Mouse (Mus musculus) cerebellum, postnatal 10 days (tissue): ENCODE results near the gene Fasn.
A peak's percentile ranks its signal among the peaks of the same experiment; 100 is the strongest.
"Not testable (repeated sequence)": the region's sequence is repeated elsewhere in the genome, so short reads cannot be mapped to it uniquely, and the experiment has no call there.

Source experiments
- DNase-seq, 2 experiments: peaks; one replicate each; pipeline ENCODE4 v3.0.0; 2021; ENCODE audit warnings: mixed read lengths in 2 of 2

Fasn gene

DNA sequence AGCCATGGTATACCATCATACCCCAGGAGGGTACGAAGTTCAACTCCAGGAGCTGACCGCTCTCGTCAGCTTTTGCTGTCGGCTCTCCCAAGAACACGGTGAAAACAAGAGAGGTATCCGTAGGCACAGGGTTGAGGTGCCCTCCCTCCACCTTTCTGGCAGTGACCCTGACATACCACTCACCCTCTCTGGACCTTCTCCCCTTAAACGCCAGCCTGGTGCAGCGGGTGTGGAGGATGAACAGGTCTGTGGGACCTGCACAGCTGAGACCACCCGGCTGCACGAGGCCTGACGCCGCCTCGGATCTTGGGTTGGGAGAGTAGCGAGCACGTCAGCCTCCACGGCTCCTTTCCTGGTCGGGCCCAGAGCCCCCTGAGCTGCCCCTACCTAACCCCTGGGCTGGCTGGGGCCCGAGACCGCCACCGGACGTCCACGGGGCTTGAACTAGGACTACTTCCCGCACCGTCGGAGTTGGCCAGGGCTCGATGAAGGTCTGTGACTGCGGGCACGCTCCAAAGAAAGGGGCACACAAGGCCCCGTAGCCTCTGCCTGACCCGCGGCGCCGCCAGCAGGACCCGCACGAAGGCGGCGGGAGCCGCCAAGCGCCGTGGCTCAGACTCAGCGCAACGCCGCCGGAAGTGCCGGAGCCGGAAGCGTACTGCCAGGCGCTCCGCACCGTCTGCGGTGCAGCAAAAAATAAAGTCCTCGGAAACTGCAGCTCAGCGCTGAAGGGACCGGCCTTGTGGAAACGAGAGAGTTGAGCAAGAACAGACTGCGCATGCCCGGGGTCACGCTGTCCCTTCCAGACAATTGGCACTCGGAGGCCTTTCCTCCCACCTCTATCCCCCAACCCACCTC, 28.4 kb downstream of the Fasn start, which contains the start of gene Dus1l:
TSS of gene Dus1l (minus strand) at position 648 of the 858 bp plus-strand sequence.
- DNase-seq, result peak; percentile 98 to 99

DNA sequence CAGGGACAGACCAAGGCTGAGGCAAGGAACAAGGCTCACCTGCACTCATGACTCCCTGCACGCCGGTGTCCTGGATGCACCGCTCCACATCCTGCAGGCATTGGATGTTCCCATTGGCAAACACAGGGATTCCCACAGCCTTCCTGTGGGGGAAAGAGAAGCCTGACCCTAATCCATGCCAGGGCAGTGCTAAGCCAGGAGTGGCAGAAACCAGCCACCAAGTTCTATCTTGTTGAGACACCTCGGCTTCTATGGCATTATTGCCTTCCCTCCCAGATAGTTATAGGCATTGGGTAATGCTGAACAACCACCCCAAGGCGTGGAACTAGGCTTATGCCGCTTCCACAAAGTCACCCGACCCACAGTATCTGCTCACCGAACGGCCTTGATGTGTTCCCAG, 31.7 kb downstream of the Fasn start:
- no peak for DNase-seq

DNA sequence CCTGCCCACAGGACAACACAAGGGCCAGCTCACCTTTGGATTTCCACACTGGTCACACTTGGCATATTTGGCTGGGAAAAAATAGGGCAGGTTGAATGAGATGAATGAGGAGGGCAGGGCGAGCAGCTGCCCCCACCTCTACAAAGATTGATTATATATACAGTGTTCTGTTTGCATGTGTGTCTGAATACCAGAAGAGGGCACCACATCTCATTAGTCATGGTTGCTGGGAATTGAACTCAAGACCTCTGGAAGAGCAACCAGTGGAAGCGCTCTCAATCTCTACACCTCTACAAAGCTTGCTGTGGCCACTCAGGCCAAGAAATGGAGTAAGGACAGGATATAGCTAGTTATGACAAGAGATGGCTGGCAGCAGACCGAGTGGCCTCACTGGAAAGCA, 34.5 kb downstream of the Fasn start:
- no peak for DNase-seq

DNA sequence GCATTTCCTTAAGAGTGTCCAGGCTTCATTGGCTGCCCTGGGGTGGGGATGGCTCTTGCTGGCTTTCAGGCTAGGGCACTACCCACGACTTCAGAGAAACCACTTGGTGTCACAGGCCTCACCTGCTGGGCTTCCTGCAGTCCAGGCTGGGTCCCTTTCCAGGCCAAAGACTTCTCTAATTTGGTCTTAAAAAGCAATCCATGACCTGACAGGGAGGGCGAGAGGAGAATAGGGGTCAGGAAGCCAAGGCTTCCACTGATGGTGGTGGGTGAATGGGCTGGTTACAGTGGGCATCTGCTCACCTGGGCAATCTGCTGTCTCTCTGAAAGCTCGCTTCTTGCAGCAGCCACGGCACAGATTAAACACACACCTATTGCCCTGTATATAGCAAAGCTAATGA, 35.0 kb downstream of the Fasn start:
- no peak for DNase-seq

DNA sequence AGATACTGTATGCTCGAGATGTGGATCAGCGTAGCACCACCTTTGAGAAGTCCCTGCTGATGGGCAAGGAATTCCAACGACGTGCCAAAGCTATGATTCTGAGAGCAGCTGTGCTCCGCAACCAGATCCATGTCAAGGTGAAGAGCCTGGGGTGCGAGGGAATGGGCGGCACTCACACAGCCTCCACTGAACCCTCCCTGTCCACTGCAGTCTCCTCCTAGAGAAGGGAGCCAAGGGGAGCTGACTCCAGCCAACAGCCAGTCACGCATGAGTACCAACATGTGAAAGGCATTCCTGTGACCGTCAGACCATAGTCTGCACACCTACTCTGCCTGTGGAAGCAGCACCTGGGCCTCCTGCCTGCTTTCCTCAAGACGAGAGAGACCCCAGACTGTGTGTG, 35.9 kb downstream of the Fasn start:
- DNase-seq, result not testable (repeated sequence)

DNA sequence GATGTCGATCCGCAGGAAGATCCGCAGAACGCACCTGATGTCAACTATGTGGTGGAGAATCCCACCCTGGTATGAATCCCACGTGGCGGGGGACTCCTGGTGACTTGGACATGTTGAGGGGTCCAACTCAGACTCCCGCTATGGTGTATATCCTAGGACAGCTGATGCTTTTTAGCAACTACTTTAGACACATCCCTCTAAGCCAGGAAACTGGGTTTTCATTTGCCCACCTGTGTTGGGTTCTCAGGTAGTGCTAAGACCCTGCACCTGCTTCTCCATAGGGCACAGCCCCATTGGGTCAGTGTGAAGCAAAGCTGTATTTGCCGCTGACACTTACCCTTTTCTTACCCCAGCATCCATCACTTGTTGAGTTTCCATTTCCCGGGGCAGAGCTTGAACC, 39.2 kb downstream of the Fasn start:
- no peak for DNase-seq

DNA sequence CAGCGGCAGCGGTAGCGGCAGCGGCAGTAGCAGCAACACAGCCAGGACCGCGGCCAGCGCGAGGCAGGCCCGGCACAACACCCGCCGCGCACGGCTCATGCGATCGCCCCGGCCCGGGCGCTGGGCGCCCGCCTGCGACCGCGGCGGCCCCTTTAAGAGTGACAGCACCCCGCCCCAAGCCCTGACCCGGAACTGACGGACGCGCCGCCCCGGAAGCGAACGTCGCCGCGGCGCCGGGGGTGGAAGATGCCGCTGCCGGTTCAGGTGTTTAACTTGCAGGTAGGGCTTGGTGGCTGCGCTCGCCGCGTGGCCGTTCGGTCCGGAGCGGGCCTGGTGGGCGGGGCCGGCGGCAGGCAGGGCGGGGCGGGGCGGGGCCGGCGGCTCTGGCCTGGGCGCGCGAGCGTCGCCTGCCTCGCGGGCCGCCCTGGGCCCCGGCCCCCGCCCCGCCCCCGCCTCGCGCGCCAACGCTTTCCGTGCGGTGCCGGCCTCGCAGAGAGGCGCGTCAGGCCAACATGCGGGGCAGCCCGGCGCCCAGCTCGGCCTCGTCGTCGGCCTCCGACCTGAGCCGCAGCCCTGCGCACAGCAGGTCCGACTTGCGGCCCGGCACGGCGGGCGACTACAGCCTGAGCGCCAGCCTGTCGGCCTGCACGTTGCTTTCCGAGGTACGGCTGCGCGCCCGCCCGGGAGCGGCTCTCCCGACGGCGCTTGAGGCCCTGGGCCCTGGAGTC, 40.1 kb downstream of the Fasn start, which contains the start of the genes Rfng and Gps1:
TSS of gene Rfng (minus strand) at position 144 of the 728 bp plus-strand sequence.
TSS of gene Gps1 (plus strand) at position 209 of the 728 bp plus-strand sequence.
- DNase-seq, result peak; percentile 91

DNA sequence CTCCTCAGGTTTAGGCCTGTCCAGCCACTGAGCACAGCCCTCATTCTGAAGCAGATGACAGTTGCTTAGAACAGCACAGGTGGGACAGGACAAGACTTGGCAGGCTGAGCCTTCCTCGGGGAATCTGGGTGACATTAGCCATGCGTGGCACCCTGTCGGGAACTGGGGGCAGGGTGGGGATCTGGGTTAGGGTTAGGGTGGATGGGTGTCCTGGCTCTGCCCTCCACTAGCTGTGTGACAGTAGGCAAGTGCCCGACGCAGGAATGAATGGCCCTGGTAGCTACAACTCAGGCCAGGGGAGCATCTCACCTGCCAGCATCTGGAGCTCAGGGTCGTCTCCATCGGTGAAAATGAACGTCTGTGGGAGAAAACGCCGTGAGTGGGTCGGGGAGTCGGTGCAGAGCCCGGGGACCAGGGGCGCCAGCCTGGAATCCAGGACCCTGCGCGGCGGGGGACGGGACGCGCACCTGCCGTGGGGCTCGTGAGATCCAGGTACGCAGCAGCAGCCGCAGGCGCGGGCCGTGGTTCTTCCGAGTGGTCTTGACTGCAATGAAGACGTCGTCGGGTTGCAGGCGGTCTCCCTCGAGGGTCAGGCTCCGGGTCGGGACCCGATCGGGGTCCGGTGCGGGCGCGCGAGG, 40.8 kb downstream of the Fasn start:
- peak; percentile 46 to 54 for DNase-seq

DNA sequence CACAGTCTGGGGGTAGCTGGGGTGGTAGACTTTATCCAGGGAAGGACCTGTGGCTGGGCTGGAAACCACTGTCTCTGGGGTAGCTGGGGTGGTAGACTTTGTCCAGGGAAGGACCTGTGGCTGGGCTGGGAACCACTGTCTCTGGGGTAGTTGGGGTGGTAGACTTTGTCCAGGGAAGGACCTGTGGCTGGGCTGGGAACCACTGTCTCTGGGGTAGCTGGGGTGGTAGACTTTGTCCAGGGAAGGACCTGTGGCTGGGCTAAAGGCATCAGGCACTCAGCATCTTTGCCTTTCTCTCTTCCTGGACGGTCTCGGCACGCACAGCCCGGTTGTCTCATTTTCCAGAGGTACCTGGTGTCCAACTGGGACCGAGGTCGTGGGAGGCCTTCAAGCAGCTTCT, 43.0 kb downstream of the Fasn start:
- DNase-seq, result not testable (repeated sequence)

DNA sequence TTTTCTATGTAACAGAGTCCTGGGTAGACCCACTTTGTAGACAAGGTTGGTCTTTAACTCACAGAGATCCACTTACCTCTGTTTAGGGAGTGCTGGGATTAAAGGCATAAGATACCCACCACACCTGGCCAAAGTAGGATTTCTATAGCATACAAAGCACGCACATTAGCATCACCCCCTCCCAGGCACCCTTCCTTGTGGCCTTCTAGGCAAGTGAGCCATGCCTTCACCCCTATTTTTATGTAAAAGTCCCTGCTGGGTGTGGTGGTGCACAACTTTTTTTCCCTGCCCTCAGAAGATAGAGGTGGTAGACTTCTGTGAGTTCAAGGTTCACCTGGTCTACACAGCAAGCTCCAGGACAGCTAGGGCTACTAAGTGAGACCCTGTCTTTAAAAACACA, 44.5 kb downstream of the Fasn start:
- DNase-seq, result no peak

DNA sequence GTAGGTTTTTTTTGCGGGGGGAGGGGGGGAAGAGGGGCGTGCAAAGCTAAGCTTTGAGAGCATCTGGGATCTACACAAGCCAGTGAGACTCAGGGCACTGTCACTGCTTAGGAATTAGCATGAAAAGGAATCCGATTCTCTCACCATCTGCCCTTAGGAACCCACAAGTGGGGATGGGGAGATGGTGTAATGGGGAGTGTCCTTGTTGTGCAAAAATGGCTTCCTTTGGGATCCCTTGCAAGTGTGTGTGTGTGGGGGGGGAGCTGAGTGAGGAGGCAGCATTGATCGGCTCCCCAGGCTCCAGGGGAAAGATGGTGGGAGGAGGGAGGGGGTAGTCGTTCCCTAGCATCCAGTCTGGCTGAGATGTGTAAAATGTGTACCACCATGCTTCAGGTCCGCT, 47.2 kb downstream of the Fasn start:
- DNase-seq, result peak in 1 of 2 experiments; percentile 8

DNA sequence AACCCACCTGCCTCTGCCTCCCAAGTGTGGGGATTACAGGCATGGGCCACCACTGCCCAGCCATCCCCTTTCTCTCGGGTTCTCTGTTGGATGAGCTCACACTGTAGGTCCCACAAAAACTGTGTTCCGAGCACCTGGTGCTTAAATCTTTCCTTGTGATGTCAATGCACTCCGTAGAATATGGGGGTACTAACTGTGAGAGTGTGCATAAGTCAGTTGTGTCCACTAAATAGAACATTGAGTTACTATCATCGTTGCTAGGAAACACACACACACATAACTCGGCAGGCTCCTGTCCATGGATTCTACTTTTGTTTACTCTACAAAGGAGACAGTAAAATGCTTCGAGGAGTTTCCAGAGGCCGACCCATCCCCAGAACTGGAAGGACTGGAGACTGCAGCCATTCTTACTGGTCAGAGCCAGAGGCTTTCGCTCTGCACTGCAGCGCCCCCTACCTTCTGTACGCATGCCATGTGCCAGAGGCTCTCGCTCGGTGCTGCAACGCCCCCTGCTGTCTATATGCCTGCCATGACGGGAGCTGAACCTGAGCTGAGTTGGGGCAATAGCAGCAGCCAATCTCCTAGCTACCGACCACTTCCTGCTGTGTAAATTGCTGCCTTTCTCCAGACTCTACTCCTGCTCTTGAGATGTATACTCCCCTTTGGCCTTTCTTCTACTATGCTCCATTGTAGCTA, 48.4 kb downstream of the Fasn start:
- DNase-seq, result peak; percentile 99 to 100

DNA sequence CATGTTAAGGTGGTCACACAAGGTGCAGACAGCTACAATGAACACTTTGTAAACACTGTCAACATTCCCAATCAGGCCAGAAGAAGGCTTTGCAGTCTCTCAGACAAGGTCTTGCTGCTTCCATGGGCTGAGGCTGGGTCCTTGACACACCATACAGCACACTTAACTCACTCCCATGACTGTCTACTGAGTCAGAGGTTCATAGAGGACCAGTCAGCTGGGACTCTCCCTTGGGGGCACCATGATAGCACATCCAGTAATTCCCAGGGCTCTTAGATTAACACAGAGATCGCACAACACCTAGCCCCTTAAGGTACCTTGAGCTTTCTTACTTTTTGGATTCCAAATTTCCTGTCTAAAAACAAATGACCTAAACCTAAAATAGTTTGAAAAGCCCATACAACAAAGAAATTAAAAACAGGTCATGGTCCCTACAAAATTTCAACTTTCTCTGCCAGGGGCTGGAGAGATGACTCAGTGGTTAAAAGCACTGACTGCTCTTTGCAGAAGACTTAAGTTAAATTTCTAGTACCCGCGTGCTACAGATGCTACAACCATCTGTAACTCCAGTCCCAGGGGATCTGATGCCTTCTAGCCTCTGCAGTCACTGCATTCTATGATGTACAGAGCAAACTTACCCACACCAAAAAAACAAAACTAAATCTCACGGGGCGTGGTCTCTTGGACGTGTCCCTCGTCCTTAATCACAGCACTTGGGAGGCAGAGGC, 50.7 kb downstream of the Fasn start:
- no peak for DNase-seq

DNA sequence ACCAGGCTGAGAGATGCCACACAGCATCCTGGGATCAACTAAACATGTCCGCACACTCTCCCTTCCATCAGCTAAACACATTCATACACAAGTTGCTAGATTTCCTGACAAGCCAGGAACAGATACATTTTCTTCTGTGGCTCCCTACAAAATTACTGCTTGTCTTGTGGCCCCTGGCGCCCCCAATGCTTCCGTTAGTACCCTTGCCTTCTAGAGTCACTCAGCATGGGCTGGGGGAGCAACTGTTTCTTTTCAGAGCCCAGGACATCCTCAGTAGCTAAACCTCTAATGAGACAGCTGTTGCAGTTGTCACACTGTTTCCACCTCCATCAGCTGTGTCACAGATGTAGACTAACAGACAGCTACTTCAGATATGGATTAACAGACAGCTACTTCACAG, 51.6 kb downstream of the Fasn start:
- DNase-seq, result no peak

DNA sequence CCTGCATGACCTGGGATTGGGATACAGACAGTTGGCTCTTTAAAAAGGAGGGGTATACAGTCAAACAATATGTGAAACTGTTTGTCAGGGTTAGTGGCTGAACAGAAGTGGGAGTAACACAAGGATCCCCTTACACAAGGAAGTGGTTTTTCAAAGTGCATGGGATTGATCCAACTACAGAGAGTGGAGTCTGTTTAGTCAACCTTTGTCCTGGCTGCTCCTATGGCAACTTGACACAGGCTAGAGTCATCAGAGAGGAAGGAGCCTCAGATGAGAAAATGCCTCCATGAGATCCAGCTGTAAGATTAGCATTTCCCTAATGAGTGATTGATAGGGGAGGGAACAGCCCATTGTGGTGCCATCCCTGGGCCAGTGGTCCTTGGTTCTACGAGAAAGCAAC, 56.1 kb downstream of the Fasn start:
- no peak for DNase-seq

DNA sequence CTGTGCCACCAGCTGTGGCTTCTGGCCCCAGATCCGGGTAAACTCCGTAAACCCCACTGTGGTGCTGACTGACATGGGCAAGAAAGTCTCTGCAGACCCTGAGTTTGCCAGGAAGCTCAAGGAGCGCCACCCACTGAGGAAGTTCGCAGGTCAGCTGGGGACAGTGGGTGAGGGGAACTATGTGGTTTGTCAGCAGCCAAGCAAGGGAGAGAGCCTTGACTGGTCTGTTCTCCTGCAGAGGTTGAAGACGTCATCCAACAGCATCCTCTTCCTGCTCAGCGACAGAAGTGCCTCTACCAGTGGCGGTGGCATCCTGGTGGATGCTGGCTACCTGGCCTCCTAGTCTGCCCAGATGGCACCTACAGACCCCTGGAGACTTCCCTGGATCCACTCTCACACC, 57.3 kb downstream of the Fasn start:
- DNase-seq, result not testable (repeated sequence)

DNA sequence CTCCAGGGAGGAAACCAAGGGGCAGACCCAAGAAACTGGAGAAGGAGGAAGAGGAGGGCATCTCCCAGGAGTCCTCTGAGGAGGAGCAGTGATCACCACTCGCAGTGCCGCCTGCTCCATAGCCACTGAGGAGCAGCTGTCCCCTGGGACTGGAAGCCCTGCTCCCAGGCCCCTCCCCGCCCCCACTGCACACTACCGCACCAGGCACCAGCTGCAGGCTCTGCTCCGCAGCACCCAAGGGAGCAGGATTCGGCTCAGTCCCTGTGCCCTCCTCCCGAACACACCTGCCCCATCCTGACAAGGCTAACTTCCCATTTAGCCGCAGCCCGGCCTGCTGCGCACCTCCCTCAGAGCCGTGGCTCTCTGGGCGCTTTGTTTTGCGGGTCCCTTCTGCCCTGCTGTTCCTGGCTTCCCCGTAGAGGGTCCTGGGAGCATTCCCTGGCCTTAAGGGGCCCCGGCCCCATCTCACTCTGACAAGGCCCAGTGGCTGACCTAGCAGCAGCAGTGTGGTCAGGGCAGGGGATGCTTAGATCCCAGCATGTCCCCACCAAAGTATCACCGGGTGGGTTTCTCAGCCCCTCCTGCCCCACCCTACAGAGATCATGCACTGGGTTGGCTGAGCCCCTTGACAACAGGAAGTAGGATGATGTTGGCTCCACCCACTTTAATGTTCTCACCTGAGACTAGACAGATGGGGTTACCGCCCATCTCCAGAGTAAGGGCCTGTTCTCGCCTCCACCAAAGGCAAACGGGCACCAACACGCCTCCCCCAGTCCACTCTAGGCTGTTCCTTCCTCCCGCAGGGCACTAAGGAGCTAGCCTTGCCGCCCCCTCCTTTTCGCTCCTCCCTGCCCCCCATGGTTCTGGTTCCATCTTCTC, 61.0 kb downstream of the Fasn start:
- DNase-seq, result not testable (repeated sequence)

DNA sequence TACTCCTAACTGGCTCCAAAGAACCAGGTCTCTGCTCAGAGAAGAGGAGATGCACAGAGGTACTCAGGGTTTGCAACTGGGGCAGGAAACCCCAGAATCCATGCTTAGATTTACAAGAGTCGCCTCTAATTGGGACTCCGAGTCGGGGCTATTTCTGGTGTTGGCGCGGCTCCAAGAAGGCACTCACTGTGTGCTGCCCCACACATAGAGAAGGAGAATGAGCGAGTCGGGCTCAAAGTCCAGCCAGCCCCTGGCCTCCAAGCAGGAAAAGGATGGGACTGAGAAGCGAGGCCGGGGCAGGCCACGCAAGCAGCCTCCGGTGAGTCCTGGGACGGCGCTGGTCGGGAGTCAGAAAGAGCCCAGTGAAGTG, 61.7 kb downstream of the Fasn start, which contains the start of gene Hmga1b:
TSS of gene Hmga1b (plus strand) at position 123 of the 370 bp plus-strand sequence.
- DNase-seq, result not testable (repeated sequence)

DNA sequence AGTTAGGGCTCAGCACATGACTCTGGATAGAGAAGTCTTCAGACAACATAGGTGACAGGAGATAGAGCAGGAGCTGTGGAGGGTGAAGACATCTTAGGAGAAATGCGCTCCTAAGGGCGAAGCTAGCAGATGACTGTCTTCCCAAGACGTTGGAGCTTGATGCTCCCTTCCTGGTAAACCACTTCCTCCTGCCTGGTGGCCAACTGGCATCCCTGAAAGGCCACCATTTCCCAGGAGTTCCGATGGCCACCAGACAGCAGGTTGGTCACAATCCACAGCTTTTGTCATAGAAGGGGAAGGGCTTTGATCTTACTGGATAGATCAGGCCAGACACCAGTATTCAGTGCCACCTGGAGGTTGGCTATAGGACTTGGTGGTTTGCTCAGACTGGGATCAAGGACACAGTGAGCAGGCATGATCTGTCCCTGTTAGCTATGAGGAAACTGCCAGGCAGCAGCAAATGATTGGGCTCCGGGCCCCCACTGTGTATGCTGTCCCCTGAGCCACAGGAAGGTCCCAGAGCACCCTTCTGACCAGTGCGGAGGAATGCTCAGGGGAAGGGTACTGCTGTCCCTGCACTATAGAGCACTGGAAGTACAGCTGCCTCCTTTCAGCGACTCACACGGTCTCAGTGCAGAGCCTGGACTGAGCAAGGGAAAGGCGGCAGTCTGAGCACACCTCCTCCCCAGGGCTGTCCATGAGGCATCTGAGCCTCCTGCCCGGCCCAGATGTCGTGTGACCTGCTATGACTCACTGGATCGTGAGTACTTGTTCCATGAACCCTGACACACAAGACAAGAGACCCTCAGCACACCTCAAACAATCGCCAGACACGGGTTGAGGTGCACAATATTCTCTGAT, 62.3 kb downstream of the Fasn start:
- no peak for DNase-seq

DNA sequence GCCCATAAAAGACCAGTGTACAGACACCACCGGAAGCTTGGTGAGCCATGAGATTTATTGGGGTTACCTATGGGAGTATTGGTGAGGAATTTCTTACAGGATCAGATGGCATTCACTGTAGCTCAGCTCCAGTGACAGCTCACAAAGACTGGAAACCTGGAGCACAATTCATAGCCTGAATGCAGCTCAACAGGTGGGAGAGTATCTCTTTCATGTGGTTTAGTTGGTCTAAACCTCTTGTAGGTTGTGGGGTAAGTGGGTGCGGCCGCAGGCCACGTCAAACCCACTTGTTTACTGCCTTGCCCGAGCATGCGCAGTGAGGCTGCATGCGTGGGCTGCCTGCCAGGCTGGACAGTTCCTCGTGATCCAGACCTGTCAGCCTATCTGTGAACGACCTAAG, 64.1 kb downstream of the Fasn start:
- DNase-seq, result no peak
